Mouse (Mus musculus) forebrain, postnatal 0 days (tissue): ENCODE data around the gene Tle6. TPM values are rescaled to one million over a fixed set of nuclear protein-coding genes. Genes with fewer than 3 reads are reported as not detected.
A peak's percentile ranks its signal among the peaks of the same experiment; 100 is the strongest.

Source experiments
- ATAC-seq: fragments of 200-750 bp; cut with Nextera tagmentation; 2 replicates; pipeline ENCODE4 v1.8.0; 2017; ENCODE audit warnings: mild to moderate bottlenecking, moderate library complexity
- DNase-seq: peaks from one replicate; pipeline ENCODE4 v3.0.0-alpha.2; 2015
- H3K27ac ChIP-seq: fragments of 300-500 bp; sonication (generic); 2 replicates; pipeline ENCODE4 v1.5.1; 2014; ENCODE audit warnings: low read depth, mild to moderate bottlenecking, antibody characterized with exemption, low read length, moderate library complexity, mixed read lengths
- H3K27me3 ChIP-seq: fragments of 300-500 bp; sonication (generic); 2 replicates; pipeline ENCODE4 v1.6.1; 2014; ENCODE audit warnings: mild to moderate bottlenecking, low read length, mixed read lengths; ENCODE audit not compliant: insufficient read depth
- H3K36me3 ChIP-seq: fragments of 300-500 bp; sonication (generic); 2 replicates; pipeline ENCODE4 v1.6.1; 2014; ENCODE audit warnings: mild to moderate bottlenecking, moderate library complexity; ENCODE audit not compliant: insufficient read depth
- H3K4me1 ChIP-seq: fragments of 300-500 bp; sonication (generic); 2 replicates; pipeline ENCODE4 v1.6.1; 2014; ENCODE audit warnings: antibody characterized with exemption; ENCODE audit not compliant: insufficient read depth
- H3K4me2 ChIP-seq: fragments of 300-500 bp; sonication (generic); 2 replicates; pipeline ENCODE4 v1.6.1; 2014; ENCODE audit warnings: low read depth, mild to moderate bottlenecking, moderate library complexity
- H3K4me3 ChIP-seq: fragments of 300-500 bp; sonication (generic); 2 replicates; pipeline ENCODE4 v1.5.1; 2014; ENCODE audit warnings: low read depth, low read length, mixed read lengths
- H3K9ac ChIP-seq: fragments of 300-500 bp; sonication (generic); 2 replicates; pipeline ENCODE4 v1.6.1; 2014; ENCODE audit warnings: mild to moderate bottlenecking
- H3K9me3 ChIP-seq: fragments of 300-500 bp; sonication (generic); 2 replicates; pipeline ENCODE4 v1.6.1; 2016; ENCODE audit warnings: low read length
- CTCF ChIP-seq: sonication (generic); IDR thresholded peaks from 2 replicates; pipeline ENCODE4 v1.5.1; 2016; ENCODE audit warnings: antibody characterized with exemption, control low read depth, low read depth
- WGBS: fragments of 180-500 bp; shearing (Covaris S2); extraction: QIAGEN DNeasy Blood & Tissue Kit; methylation state at CpG from one replicate; pipeline ENCODE4 v1.1.7; 2014; 5-methylcytosine and 5-hydroxymethylcytosine counted together
- polyA plus RNA-seq: library from polyadenylated mRNA; unstranded; fragments of >200 nt; fragmentation: Nextera tagmentation; extraction: Ambion mirVana; gene quantifications from 2 replicates; pipeline ENCODE4 v1.2.1, GENCODE M21; 2015
- total RNA-seq: library from RNA; depleted of rRNA; stranded (reverse); fragments of >200 nt; gene quantifications from 2 replicates; pipeline ENCODE4 v1.2.3, GENCODE M21; 2014

Tle6 gene
- total and polyA plus RNA-seq, 2 experiments from 2014 or later = 4.2 to 14.1 TPM

GRCm38 (mm10) chr10:81575695-81576094 lies 25.2 kb downstream of the Tle6 start:
- Histone ChIP-seq H3K4me2 (peak overlapping the region; percentile 74), H3K9me3 (no peaks in the 10 kb centered on the region), H3K27me3 (peaks cover 15% of the 10 kb centered on the region), H3K27ac (no peak overlapping the region), H3K4me3 (peak overlapping the region; percentile 60), H3K4me1 (peaks cover 15% of the 10 kb centered on the region), H3K36me3 (no peaks in the 10 kb centered on the region), H3K9ac (peak overlapping the region; percentile 62)
- TF ChIP-seq CTCF = no peak
- no peak for ATAC-seq
- 5% methylated on average over 6 of the region's 6 CpGs for WGBS
- no peak for DNase-seq

GRCm38 (mm10) chr10:81575208-81575631 lies 25.7 kb downstream of the Tle6 start:
- Histone ChIP-seq H3K4me1 (peaks cover 20% of the 10 kb centered on the region), H3K9ac (peak overlapping the region; percentile 62), H3K4me2 (peak overlapping the region; percentile 74), H3K27ac (no peak overlapping the region), H3K4me3 (peak overlapping the region; percentile 60), H3K9me3 (no peaks in the 10 kb centered on the region), H3K27me3 (peaks cover 15% of the 10 kb centered on the region), H3K36me3 (no peaks in the 10 kb centered on the region)
- DNase-seq (no peak), ATAC-seq (no peak)
- TF ChIP-seq CTCF = no peak
- under 1% methylated on average over 26 of the region's 30 CpGs for WGBS

DNA sequence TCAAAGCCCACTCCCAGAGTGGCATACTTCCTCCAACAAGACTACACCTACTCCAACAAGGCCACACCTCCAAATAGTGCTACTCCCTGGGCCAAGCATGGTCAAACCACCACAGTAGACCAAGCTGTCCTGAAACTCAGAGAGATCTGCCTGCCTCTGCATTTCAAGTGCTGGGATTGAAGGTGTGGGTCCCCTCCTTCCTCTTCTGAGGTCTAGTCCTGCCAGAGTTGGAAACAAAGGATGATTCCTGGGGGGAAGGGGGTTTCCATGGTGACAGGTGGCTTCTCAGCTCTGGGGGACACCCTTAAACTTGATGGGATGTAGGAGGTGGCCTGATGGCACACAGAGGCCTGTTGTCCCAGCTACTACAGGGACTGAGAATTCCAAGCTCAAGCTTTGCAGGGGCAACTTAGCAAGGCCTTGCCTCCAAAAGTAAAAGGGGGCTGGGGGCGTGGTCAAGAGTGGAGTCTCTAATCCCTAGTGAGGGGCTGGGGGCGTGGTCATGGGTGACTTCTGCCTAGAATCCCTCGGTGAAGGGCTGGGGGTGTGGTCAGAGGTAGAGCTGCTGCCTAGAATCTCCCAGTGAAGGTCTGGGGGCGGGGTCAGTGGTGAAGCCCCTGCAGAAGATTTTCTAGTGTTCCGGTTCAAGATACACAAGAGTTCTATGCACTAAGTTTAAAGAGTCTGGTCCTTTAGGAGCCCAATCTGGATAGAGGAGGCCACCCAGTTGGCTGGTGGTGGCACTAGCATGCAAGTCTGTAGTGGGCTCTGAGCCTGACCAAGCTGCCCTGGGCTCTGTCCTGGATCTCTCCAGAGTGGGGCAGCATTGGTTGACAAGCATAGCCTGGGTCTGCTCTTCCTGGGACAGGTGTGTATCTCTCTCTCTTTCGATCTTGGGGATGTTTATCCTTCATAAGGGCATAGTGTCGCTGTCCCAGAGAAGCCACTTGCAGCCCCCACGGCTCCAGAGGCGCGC lies 26.5 kb downstream of the Tle6 start, which contains the start of gene Tle2:
TSS of gene Tle2 (plus strand) at position 481 of the 976 bp plus-strand sequence.
- DNase-seq (no peak), ATAC-seq (no peak)
- Histone ChIP-seq H3K4me3 (peak within 1 kb of the TSS; percentile 60), H3K4me1 (peaks cover 22% of the 10 kb centered on the region), H3K9ac (peak within 1 kb of the TSS; percentile 62), H3K27ac (no peak within 1 kb of the TSS), H3K4me2 (peak within 1 kb of the TSS; percentile 74), H3K9me3 (no peaks in the 10 kb centered on the region), H3K36me3 (no peaks in the 10 kb centered on the region), H3K27me3 (peaks cover 15% of the 10 kb centered on the region)
- WGBS = 16% methylated on average over 10 of the region's 10 CpGs
- no peak for TF ChIP-seq CTCF

DNA sequence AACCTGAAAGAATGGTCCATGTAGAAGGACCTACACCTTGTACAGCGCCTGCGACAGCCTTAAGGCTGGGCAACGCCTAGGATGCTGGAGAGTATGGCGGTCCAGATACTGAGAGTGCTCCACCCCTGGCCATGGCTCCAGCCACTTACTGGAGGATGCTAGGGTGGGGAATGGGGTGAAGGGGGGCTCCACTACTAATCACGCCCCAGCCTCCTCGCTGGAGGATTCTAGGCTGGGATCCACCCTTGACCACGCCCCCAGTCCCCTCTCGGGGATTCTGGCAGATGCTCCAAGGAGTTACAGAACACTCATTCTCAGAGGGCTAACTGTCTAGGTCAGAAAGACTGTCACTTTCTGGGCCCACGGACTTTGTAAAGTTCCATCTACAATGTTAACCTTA lies 27.9 kb downstream of the Tle6 start:
- no peak for DNase-seq

GRCm38 (mm10) chr10:81572133-81572671 lies 28.7 kb downstream of the Tle6 start:
- WGBS = 6% methylated on average over 9 of the region's 9 CpGs
- peak overlapping the region; percentile 71 for H3K4me2 ChIP-seq
- peaks cover 15% of the 10 kb centered on the region for H3K27me3 ChIP-seq
- peaks cover 26% of the 10 kb centered on the region for H3K4me1 ChIP-seq
- no peak overlapping the region for H3K4me3 ChIP-seq
- no peak for DNase-seq
- no peak for TF ChIP-seq CTCF
- 0 out of 2 replicates have a peak overlapping the region, but pooled peaks have one; percentile 7 for H3K9ac ChIP-seq
- H3K27ac ChIP-seq = no peak overlapping the region
- no peak for ATAC-seq
- no peaks in the 10 kb centered on the region for H3K9me3 ChIP-seq
- peaks cover 3% of the 10 kb centered on the region; the same call in 1 of the 2 replicates for H3K36me3 ChIP-seq

More for the DNA sequence above, 27.9 kb downstream of the Tle6 start:
- peaks cover 26% of the 10 kb centered on the region for H3K4me1 ChIP-seq
- H3K9ac ChIP-seq = no peak overlapping the region
- peaks cover 15% of the 10 kb centered on the region for H3K27me3 ChIP-seq
- H3K36me3 ChIP-seq = no peaks in the 10 kb centered on the region
- no peak overlapping the region for H3K4me2 ChIP-seq
- no peak overlapping the region for H3K4me3 ChIP-seq
- H3K27ac ChIP-seq = no peak overlapping the region
- no peak for TF ChIP-seq CTCF
- no peaks in the 10 kb centered on the region for H3K9me3 ChIP-seq
- ATAC-seq = no peak
- WGBS = 10% methylated on average over 9 of the region's 9 CpGs

DNA sequence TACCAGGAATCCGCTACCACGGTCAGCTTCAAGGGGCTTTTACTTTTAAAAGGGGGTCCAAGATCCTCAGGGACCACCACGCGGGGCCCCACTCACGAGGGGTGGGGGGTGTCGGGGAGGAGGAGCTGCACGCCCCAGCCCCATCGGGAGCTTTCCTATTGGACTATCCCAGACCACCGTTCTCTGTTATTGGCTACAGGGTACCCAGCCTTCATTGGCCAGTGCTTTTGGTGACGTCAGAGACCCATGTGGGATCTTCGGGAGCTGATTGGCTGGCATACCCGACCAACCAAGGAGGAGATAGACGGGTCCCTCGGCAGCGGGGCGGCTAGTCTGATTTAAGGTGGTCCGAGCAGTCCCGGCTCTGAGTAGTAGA lies 29.4 kb downstream of the Tle6 start:
- no peak overlapping the region for H3K9ac ChIP-seq
- peaks cover 10% of the 10 kb centered on the region; the same call in 1 of the 2 replicates for H3K27me3 ChIP-seq
- H3K9me3 ChIP-seq = no peaks in the 10 kb centered on the region
- peak overlapping the region; percentile 41 for H3K4me3 ChIP-seq
- WGBS = 3% methylated on average over 18 of the region's 18 CpGs
- peak overlapping the region; percentile 71 for H3K4me2 ChIP-seq
- peaks cover 26% of the 10 kb centered on the region for H3K4me1 ChIP-seq
- no peak for TF ChIP-seq CTCF
- ATAC-seq (peak; percentile 97), DNase-seq (peak; percentile 99)
- no peak overlapping the region for H3K27ac ChIP-seq
- H3K36me3 ChIP-seq = peaks cover 10% of the 10 kb centered on the region; the same call in 1 of the 2 replicates
